Comparison of ENCODE assay signal across 13 mouse cellular contexts in genomic region chr10:42590261-42591184, GRCm38 (mm10). TPM values are rescaled to one million over a fixed set of nuclear protein-coding genes. Genes with fewer than 3 reads are reported as not detected.
DNase-seq lines count a peak whose midpoint lies in the region; ATAC-seq and TF ChIP-seq lines count a peak whose summit lies in the region.
"Had no signal": no experiment of that assay in that cellular context is flagged by ENCODE, and none has a peak within 500 bp of the region (broad histone marks: within the 10 kb centered on the region; RNA-seq: fewer than 3 reads in every experiment).

No protein-coding gene starts in this region.

- no peak overlapping the region for H3K4me2 ChIP-seq in intestine, postnatal 0 days (replicated peaks; ENCODE audit: low read depth)
- H3K4me2 ChIP-seq in intestine, embryonic 15.5 days (replicated peaks) = no peak overlapping the region
- H3K4me2 ChIP-seq in forebrain, embryonic 16.5 days (ENCODE audit: low read length) = peak overlapping the region; percentile 82
- H3K4me2 ChIP-seq in neural tube, embryonic 11.5 days (ENCODE audit: low read depth) = no peak overlapping the region

- H3K27me3 ChIP-seq in intestine, postnatal 0 days (replicated peaks; ENCODE audit: control insufficient read depth, insufficient read depth, low read length) = peaks cover 88% of the 10 kb centered on the region
- peaks cover 96% of the 10 kb centered on the region for H3K27me3 ChIP-seq in intestine, embryonic 15.5 days (replicated peaks)
- H3K27me3 ChIP-seq in forebrain, embryonic 16.5 days (replicated peaks; ENCODE audit: control insufficient read depth, insufficient read depth, low read length) = peaks cover 13% of the 10 kb centered on the region
- peaks cover 99% of the 10 kb centered on the region for H3K27me3 ChIP-seq in neural tube, embryonic 11.5 days (ENCODE audit: control insufficient read depth, insufficient read depth, low read length)

- no peak for TF ChIP-seq CTCF in intestine, postnatal 0 days (IDR thresholded peaks at IDR 0.05; ENCODE audit: low read depth)

- H3K4me1 ChIP-seq in intestine, postnatal 0 days (replicated peaks; ENCODE audit: control insufficient read depth, insufficient read depth, low read length) = peaks cover 3% of the 10 kb centered on the region; the same call in 1 of the 2 replicates
- H3K4me1 ChIP-seq in intestine, embryonic 15.5 days (replicated peaks) = peaks cover 14% of the 10 kb centered on the region
- peaks cover 37% of the 10 kb centered on the region for H3K4me1 ChIP-seq in forebrain, embryonic 16.5 days (replicated peaks; ENCODE audit: control insufficient read depth, insufficient read depth, low read length)
- peaks cover 14% of the 10 kb centered on the region; the same call in 1 of the 2 replicates for H3K4me1 ChIP-seq in neural tube, embryonic 11.5 days (ENCODE audit: control insufficient read depth, insufficient read depth, low read length)

- H3K27ac ChIP-seq in intestine, postnatal 0 days (ENCODE audit: low read depth, low read length) = no peak overlapping the region
- H3K27ac ChIP-seq in intestine, embryonic 15.5 days = no peak overlapping the region
- no peak overlapping the region for H3K27ac ChIP-seq in forebrain, embryonic 16.5 days (ENCODE audit: low read length)
- H3K27ac ChIP-seq in neural tube, embryonic 11.5 days (ENCODE audit: low read depth, low read length) = no peak overlapping the region
- H3K27ac ChIP-seq: hindbrain, embryonic 12.5 days; layer of hippocampus, adult 2 months; liver, embryonic 13.5 days had no signal

- DNase-seq in embryo, embryonic 9.5 days (ENCODE audit: extremely low spot score) = peak; percentile 36
- DNase-seq in neural tube, embryonic 11.5 days (ENCODE audit: low spot score) = peak; percentile 38
- no peak for DNase-seq in gastrocnemius, postnatal 36 days
- no peak for DNase-seq in adrenal gland, postnatal 4 days (ENCODE audit: low spot score in 2 of 2)
- DNase-seq: cerebellum, adult 8-10 months; kidney, adult 8-10 months; liver, embryonic 13.5 days; lung, postnatal 10 days had no signal

- H3K36me3 ChIP-seq in intestine, postnatal 0 days (ENCODE audit: control insufficient read depth, insufficient read depth) = no peaks in the 10 kb centered on the region
- H3K36me3 ChIP-seq in intestine, embryonic 15.5 days = no peaks in the 10 kb centered on the region
- H3K36me3 ChIP-seq in forebrain, embryonic 16.5 days (ENCODE audit: control insufficient read depth, insufficient read depth) = no peaks in the 10 kb centered on the region
- no peaks in the 10 kb centered on the region for H3K36me3 ChIP-seq in neural tube, embryonic 11.5 days (ENCODE audit: control insufficient read depth, insufficient read depth, low read length)
- H3K36me3 ChIP-seq: hindbrain, embryonic 12.5 days; liver, embryonic 13.5 days had no signal

- ATAC-seq in intestine, postnatal 0 days = no peak
- ATAC-seq in intestine, embryonic 15.5 days = no peak
- no peak for ATAC-seq in forebrain, embryonic 16.5 days
- no peak; the same call in 1 of the 2 replicates for ATAC-seq in neural tube, embryonic 11.5 days (ENCODE audit: insufficient read depth, low FRiP score, low TSS enrichment)

- no peak overlapping the region for H3K9ac ChIP-seq in intestine, postnatal 0 days (ENCODE audit: low read depth, low read length)
- H3K9ac ChIP-seq in intestine, embryonic 15.5 days = no peak overlapping the region
- peak overlapping the region; percentile 55; the same call in 1 of the 2 replicates for H3K9ac ChIP-seq in forebrain, embryonic 16.5 days (replicated peaks; ENCODE audit: low read depth, low read length)
- H3K9ac ChIP-seq in neural tube, embryonic 11.5 days (ENCODE audit: low read length) = no peak overlapping the region
- H3K9ac ChIP-seq: hindbrain, embryonic 12.5 days; liver, embryonic 13.5 days had no signal

- intact Hi-C loops in gastrocnemius, postnatal 36 days (cut with DNase I) = no loop called here

- H3K9me3 ChIP-seq in intestine, postnatal 0 days (ENCODE audit: control insufficient read depth) = 0 out of 2 replicates have a peak, but pooled peaks cover 2% of the 10 kb centered on the region
- H3K9me3 ChIP-seq in intestine, embryonic 15.5 days = no peaks in the 10 kb centered on the region
- no peaks in the 10 kb centered on the region for H3K9me3 ChIP-seq in forebrain, embryonic 16.5 days (ENCODE audit: control insufficient read depth, low read length)
- peaks cover 2% of the 10 kb centered on the region; the same call in 1 of the 2 replicates for H3K9me3 ChIP-seq in neural tube, embryonic 11.5 days (ENCODE audit: control insufficient read depth, low read length)
- H3K9me3 ChIP-seq: liver, embryonic 13.5 days had no signal

- 2% methylated on average over 19 of the region's 19 CpGs for WGBS in intestine, postnatal 0 days
- 2% methylated on average over 19 of the region's 19 CpGs for WGBS in intestine, embryonic 15.5 days
- WGBS in forebrain, embryonic 16.5 days = 2% methylated on average over 19 of the region's 19 CpGs
- WGBS in neural tube, embryonic 11.5 days = under 1% methylated on average over 19 of the region's 19 CpGs

- H3K4me3 ChIP-seq in intestine, postnatal 0 days (ENCODE audit: low read depth, low read length) = peak overlapping the region; percentile 31; the same call in 1 of the 2 replicates
- H3K4me3 ChIP-seq in intestine, embryonic 15.5 days (replicated peaks) = no peak overlapping the region
- H3K4me3 ChIP-seq in forebrain, embryonic 16.5 days (replicated peaks; ENCODE audit: low read length) = peak overlapping the region; percentile 45
- H3K4me3 ChIP-seq in neural tube, embryonic 11.5 days (ENCODE audit: low read depth, low read length) = no peak overlapping the region

RNA-seq across cellular contexts. Expression of gene Ostm1, which starts 6.9 kb away (rescaled TPM):
- polyA plus RNA-seq in intestine, postnatal 0 days (2015; fragmentation: Nextera tagmentation; extraction: Ambion mirVana) = 25.4 and 29.1 TPM in 2 replicates
- 14.5 and 16.3 TPM in 2 replicates for polyA plus RNA-seq in intestine, embryonic 15.5 days (2015; fragmentation: Nextera tagmentation; extraction: Ambion mirVana)
- polyA plus RNA-seq in forebrain, embryonic 16.5 days (2015; fragmentation: Nextera tagmentation; extraction: Ambion mirVana) = 44.9 and 49.3 TPM in 2 replicates
- polyA plus RNA-seq in neural tube, embryonic 11.5 days (2014; fragmentation: Nextera tagmentation; extraction: Ambion mirVana) = 16.8 and 19.5 TPM in 2 replicates
- total RNA-seq in gastrocnemius, postnatal 36 days (2021) = 10 to 100 TPM; 19.3 to 19.5 TPM
- total RNA-seq in adrenal gland, postnatal 4 days (2021) = 10 to 100 TPM; 24.8 to 27.3 TPM

RNA-seq across cellular contexts. Expression of gene Nr2e1, which starts 7.1 kb away (rescaled TPM):
- polyA plus RNA-seq in intestine, postnatal 0 days (2015; fragmentation: Nextera tagmentation; extraction: Ambion mirVana) = not detected in 2 replicates
- 0.05 TPM in 1 of 2 replicates, not detected in the other for polyA plus RNA-seq in intestine, embryonic 15.5 days (2015; fragmentation: Nextera tagmentation; extraction: Ambion mirVana)
- polyA plus RNA-seq in forebrain, embryonic 16.5 days (2015; fragmentation: Nextera tagmentation; extraction: Ambion mirVana) = 31.2 and 33.8 TPM in 2 replicates
- polyA plus RNA-seq in neural tube, embryonic 11.5 days (2014; fragmentation: Nextera tagmentation; extraction: Ambion mirVana) = not detected in 2 replicates
- not detected for total RNA-seq in gastrocnemius, postnatal 36 days (2021)
- total RNA-seq in adrenal gland, postnatal 4 days (2021) = not detected
- polyA plus RNA-seq: liver, embryonic 13.5 days had no signal

Comparison
In these comparisons a context has a peak if more than half of its experiments do, and no peak if none do; other contexts are left out.
1. H3K4me3 ChIP-seq: peak in intestine, postnatal 0 days (single experiment) and forebrain, embryonic 16.5 days (single experiment); none in intestine, embryonic 15.5 days (single experiment) and neural tube, embryonic 11.5 days (single experiment).
2. DNase-seq: peak in embryo, embryonic 9.5 days (single experiment) and neural tube, embryonic 11.5 days (single experiment); none in gastrocnemius, postnatal 36 days (0 of 2) and adrenal gland, postnatal 4 days (0 of 2).
3. RNA of gene Nr2e1, which starts 7.1 kb away (polyA plus RNA-seq): 31.2 to 33.8 TPM in forebrain, embryonic 16.5 days; not detected in neural tube, embryonic 11.5 days, 0.05 TPM in intestine, embryonic 15.5 days and not detected in intestine, postnatal 0 days; every median in the first group is over 10 times any median in the second.